Mouse (Mus musculus): Measurements from ENCODE around the gene Gm20388.

DNA sequence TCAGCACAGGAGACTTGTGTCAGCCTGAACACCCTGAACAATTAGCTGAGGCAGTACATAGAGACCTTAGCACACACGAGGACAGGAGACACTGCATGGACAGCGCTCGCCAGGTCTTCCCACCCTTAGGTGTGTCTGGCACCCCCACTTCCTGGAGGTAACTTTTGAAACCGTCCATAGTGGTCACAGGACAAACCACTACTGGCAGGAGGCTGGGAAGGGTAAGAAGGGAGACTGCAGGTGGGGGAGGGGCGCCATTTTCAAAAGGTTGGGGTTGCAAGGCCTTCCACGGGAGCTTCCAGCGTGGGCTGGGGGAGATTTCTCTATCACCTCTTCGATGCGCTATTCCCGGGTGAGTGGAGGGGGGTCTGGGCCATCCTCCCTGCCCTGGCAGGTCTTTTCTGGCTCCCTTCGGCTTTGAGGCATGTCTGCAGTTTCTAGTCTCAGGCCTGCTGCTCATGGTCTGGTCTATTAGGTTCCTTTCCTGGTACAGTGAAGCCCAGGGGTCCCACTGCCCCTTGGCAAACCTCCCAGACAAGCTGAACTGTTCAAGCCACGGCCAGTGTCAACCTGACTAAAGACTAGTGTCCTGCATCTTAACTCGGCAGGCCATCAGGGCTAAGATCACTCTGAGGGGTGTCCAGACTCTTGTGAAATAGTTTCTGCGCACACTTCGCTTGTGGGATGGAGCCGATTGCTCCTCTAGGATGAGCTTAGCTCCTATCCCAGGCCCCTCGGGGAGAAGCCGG, 2521.2 kb downstream of the Gm20388 start:
- no peak for TF ChIP-seq CTCF (IDR thresholded peaks at IDR 0.05; ENCODE audit: extremely low read depth, insufficient read depth, low read length)
- TF ChIP-seq POLR2A (IDR thresholded peaks at IDR 0.05; ENCODE audit: extremely low read depth, insufficient read depth, low read length) = no peak

All from cortical plate, adult 2 months (tissue).